Mouse (Mus musculus) heart, embryonic 16.5 days (tissue): ENCODE data around the gene Galnt2. TPM values are rescaled to one million over a fixed set of nuclear protein-coding genes. Genes with fewer than 3 reads are reported as not detected.

Source experiments
- ATAC-seq: fragments of 200-750 bp; cut with Nextera tagmentation; replicated peaks from 2 replicates; pipeline ENCODE4 v1.8.0; 2017; ENCODE audit warnings: moderate number of reproducible peaks; ENCODE audit not compliant: insufficient read depth, low FRiP score; ENCODE audit errors: extremely low read depth
- H3K27ac ChIP-seq: fragments of 300-500 bp; sonication (generic); 2 replicates; pipeline ENCODE4 v1.5.1; 2014; ENCODE audit warnings: mild to moderate bottlenecking, low read length, control low read depth, moderate library complexity
- H3K27me3 ChIP-seq: fragments of 300-500 bp; sonication (generic); 2 replicates; pipeline ENCODE4 v1.6.1; 2014; ENCODE audit warnings: low read length, mixed read lengths; ENCODE audit not compliant: control insufficient read depth, insufficient read depth
- H3K36me3 ChIP-seq: fragments of 300-500 bp; sonication (generic); 2 replicates; pipeline ENCODE4 v1.6.1; 2014; ENCODE audit not compliant: control insufficient read depth, insufficient read depth
- H3K4me1 ChIP-seq: fragments of 300-500 bp; sonication (generic); 2 replicates; pipeline ENCODE4 v1.6.1; 2014; ENCODE audit warnings: low read length, mixed read lengths; ENCODE audit not compliant: control insufficient read depth, insufficient read depth
- H3K4me2 ChIP-seq: fragments of 300-500 bp; sonication (generic); 2 replicates; pipeline ENCODE4 v1.6.1; 2014; ENCODE audit warnings: low read depth, mild to moderate bottlenecking, control low read depth, low read length
- H3K4me3 ChIP-seq: fragments of 300-500 bp; sonication (generic); 2 replicates; pipeline ENCODE4 v1.5.1; 2014; ENCODE audit warnings: mild to moderate bottlenecking, control low read depth, low read length
- H3K9ac ChIP-seq: fragments of 300-500 bp; sonication (generic); 2 replicates; pipeline ENCODE4 v1.6.1; 2014; ENCODE audit warnings: low read length, control low read depth
- H3K9me3 ChIP-seq: fragments of 300-500 bp; sonication (generic); replicated peaks from 2 replicates; pipeline ENCODE4 v1.6.1; 2016; ENCODE audit warnings: low read length; ENCODE audit not compliant: control insufficient read depth
- WGBS: fragments of 180-500 bp; shearing (Covaris S2); extraction: QIAGEN DNeasy Blood & Tissue Kit; methylation state at CpG from one replicate; pipeline ENCODE4 v1.1.7; 2014; 5-methylcytosine and 5-hydroxymethylcytosine counted together
- polyA plus RNA-seq: library from polyadenylated mRNA; unstranded; fragments of >200 nt; fragmentation: Nextera tagmentation; extraction: Ambion mirVana; gene quantifications from 2 replicates; pipeline ENCODE4 v1.2.1, GENCODE M21; 2015

Gene Galnt2
- polyA plus RNA-seq, 1 experiment from 2014 or later = 35.6 TPM

- Histone ChIP-seq H3K27me3 (no peaks in the 10 kb centered on the region), H3K27ac (peak overlapping the region; percentile 83), H3K36me3 (no peaks in the 10 kb centered on the region), H3K4me2 (peak overlapping the region; percentile 16; the same call in 1 of the 2 replicates), H3K9me3 (no peaks in the 10 kb centered on the region), H3K9ac (peak overlapping the region; percentile 53), H3K4me3 (no peak overlapping the region), H3K4me1 (peaks cover 71% of the 10 kb centered on the region)
- WGBS = 23% methylated on average over 9 of the region's 9 CpGs
- 0 out of 2 replicates have a peak, but pooled peaks have one; percentile 28 for ATAC-seq
These were observed 53.9 kb downstream of the Galnt2 start for GRCm38 (mm10) chr8:124284984-124285576.

- Histone ChIP-seq H3K36me3 (no peaks in the 10 kb centered on the region), H3K9ac (no peak overlapping the region), H3K4me3 (no peak overlapping the region), H3K9me3 (no peaks in the 10 kb centered on the region), H3K27me3 (no peaks in the 10 kb centered on the region), H3K4me2 (no peak overlapping the region), H3K4me1 (peaks cover 67% of the 10 kb centered on the region), H3K27ac (no peak overlapping the region)
- no peak for ATAC-seq
- 63% methylated on average over 4 of the region's 4 CpGs for WGBS
These were observed 55.4 kb downstream of the Galnt2 start for GRCm38 (mm10) chr8:124286461-124287124.

GRCm38 (mm10) chr8:124288215-124288864 is 57.1 kb downstream of the Galnt2 start:
- peaks cover 51% of the 10 kb centered on the region for H3K4me1 ChIP-seq

DNA sequence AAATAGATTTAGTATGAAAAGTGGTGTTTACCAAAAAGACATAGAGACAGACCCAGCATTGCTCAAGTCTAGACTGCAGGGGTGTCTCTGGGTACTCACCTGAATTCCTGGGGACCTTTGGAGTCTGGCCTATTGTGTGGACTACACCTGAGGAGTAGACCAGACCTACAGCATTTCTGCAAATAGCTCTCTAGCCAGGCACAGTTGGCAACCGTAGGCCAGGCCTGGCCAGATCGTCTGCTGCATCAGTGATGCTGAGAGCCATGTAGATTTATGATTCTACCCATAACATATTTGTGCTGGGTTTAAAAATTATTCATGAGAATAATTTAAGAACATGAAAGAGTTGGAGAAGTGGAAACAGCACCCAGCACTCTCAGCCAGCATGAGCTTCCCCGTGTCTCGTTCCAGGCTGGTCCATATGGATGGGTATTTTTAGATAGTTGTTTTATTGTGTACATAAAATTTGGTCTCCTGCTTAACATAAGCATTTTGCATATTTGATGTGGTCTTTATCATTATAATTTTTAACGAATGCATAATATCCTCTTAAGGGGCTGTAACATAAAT is 58.4 kb downstream of the Galnt2 start:
- Histone ChIP-seq H3K9me3 (no peaks in the 10 kb centered on the region), H3K36me3 (no peaks in the 10 kb centered on the region), H3K9ac (no peak overlapping the region), H3K4me3 (no peak overlapping the region), H3K27ac (no peak overlapping the region), H3K4me1 (peaks cover 51% of the 10 kb centered on the region), H3K4me2 (no peak overlapping the region), H3K27me3 (no peaks in the 10 kb centered on the region)
- 90% methylated on average over 5 of the region's 5 CpGs for whole genome bisulfite sequencing
- ATAC-seq = no peak

More at GRCm38 (mm10) chr8:124288215-124288864, 57.1 kb downstream of the Galnt2 start:
- Histone ChIP-seq H3K27ac (no peak overlapping the region), H3K4me3 (no peak overlapping the region), H3K9me3 (no peaks in the 10 kb centered on the region), H3K27me3 (no peaks in the 10 kb centered on the region), H3K9ac (no peak overlapping the region), H3K4me2 (no peak overlapping the region), H3K36me3 (no peaks in the 10 kb centered on the region)
- whole genome bisulfite sequencing = 64% methylated on average over 4 of the region's 4 CpGs
- ATAC-seq = no peak

DNA sequence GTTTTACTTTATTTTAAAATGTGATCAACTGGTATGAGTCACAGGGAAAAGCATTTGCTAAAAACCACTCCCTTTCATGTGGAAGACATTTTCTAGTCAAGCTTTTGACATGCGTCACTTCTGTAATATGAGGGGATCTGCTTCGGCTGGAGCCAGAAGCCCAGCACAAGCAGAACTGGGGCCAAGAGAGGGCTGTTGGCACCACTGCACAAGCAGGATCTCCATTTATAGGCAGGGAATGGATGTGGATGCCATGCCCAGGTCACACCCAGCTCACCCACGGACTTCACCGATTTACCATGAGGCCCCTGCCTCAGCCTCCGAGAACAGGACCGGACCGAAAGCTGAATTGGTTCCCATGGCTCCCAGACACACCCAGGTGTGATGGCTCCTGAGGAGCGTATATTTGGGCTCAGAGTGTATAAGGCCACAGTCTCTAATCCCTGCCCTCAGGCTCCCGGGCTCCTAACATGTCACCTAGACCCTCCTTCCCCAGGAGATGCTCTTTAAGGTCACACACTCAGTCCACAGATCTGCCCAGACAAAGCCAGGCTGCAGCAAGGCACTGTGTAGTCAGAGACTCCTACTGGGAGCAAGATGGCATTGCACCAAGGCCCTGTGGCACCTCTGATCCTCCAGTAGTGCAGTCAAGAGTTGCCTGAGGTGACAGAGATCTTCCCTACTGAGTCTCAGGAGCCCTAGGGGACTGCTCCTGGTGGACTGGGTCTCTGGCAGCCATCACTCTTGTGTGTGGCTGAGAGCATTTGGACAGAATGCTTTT is 59.9 kb downstream of the Galnt2 start:
- no peak overlapping the region; the same call in 1 of the 2 replicates for H3K27ac ChIP-seq
- no peak for ATAC-seq
- no peaks in the 10 kb centered on the region for H3K27me3 ChIP-seq
- no peak overlapping the region for H3K4me3 ChIP-seq
- H3K4me1 ChIP-seq = peaks cover 46% of the 10 kb centered on the region
- no peaks in the 10 kb centered on the region for H3K9me3 ChIP-seq
- 86% methylated on average over 9 of the region's 9 CpGs for WGBS
- H3K9ac ChIP-seq = no peak overlapping the region
- H3K4me2 ChIP-seq = no peak overlapping the region
- no peaks in the 10 kb centered on the region for H3K36me3 ChIP-seq

- H3K4me2 ChIP-seq = no peak overlapping the region
- H3K27me3 ChIP-seq = no peaks in the 10 kb centered on the region
- peaks cover 40% of the 10 kb centered on the region for H3K4me1 ChIP-seq
- no peak overlapping the region for H3K27ac ChIP-seq
- no peaks in the 10 kb centered on the region for H3K9me3 ChIP-seq
- WGBS = 89% methylated on average over 5 of the region's 5 CpGs
- no peak overlapping the region for H3K9ac ChIP-seq
- no peaks in the 10 kb centered on the region for H3K36me3 ChIP-seq
- no peak for ATAC-seq
- no peak overlapping the region for H3K4me3 ChIP-seq
These were observed 60.5 kb downstream of the Galnt2 start for GRCm38 (mm10) chr8:124291693-124292092.

DNA sequence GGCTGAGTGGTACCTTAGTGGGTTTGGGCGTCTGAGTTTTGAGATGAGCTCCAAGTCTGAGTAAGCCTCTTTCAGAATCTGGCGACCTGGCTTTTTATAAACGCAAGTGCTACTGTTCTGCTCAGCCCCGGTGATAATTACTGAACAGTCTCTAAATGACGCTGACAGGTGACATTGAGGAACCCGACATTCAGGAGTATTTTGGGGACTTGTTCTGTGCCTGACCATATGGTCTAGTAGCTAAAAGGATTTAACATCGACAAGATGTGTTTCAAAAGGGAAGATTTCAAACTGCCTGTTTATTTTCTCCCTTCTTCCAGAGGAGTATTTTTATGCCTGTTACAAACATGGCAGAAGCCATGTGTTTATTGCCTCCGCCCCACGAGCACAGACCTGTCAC is 61.8 kb downstream of the Galnt2 start:
- no peaks in the 10 kb centered on the region for H3K27me3 ChIP-seq
- H3K9ac ChIP-seq = no peak overlapping the region
- no peak overlapping the region for H3K27ac ChIP-seq
- 69% methylated on average over 9 of the region's 9 CpGs for WGBS
- H3K9me3 ChIP-seq = no peaks in the 10 kb centered on the region
- no peaks in the 10 kb centered on the region for H3K36me3 ChIP-seq
- ATAC-seq = no peak
- H3K4me1 ChIP-seq = peaks cover 31% of the 10 kb centered on the region
- H3K4me2 ChIP-seq = no peak overlapping the region
- no peak overlapping the region for H3K4me3 ChIP-seq

DNA sequence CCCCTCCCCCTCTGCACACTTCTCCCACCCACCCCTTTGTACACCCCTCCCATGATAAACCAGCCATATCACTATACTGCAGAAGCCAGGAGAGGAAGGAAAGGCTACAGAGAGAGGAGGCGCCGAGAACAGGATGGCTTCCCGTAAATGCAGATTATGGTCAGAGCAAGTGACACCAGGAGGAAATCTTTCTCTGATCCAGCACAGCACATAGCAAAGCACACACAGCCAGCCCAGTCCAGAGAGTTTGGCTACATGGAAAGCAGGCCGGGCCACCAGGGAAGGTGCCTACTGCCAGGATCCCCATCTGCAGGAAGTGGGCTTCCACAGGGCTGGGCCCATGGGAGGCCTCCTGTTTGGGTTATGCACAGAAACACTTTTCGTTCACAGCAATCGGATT is 63.2 kb downstream of the Galnt2 start:
- ATAC-seq = peak; percentile 63
- Histone ChIP-seq H3K27me3 (no peaks in the 10 kb centered on the region), H3K27ac (peak overlapping the region; percentile 60), H3K4me1 (peaks cover 30% of the 10 kb centered on the region), H3K4me2 (peak overlapping the region; percentile 1; the same call in 1 of the 2 replicates), H3K36me3 (no peaks in the 10 kb centered on the region), H3K4me3 (no peak overlapping the region), H3K9ac (0 out of 2 replicates have a peak overlapping the region, but pooled peaks have one; percentile 9), H3K9me3 (no peaks in the 10 kb centered on the region)
- WGBS = 56% methylated on average over 6 of the region's 6 CpGs
